Mouse (Mus musculus) cerebellum, adult 2 months (tissue): ENCODE data around the gene Dab2ip.

ENCODE experiments used
- CTCF ChIP-seq: fragments of 200-500 bp; IDR thresholded peaks from 2 replicates; pipeline ENCODE4 v1.5.1; 2011; ENCODE audit warnings: low read depth, mild to moderate bottlenecking, control low read depth, low read length, moderate library complexity, borderline replicate concordance; ENCODE audit not compliant: insufficient read depth
- POLR2A ChIP-seq: fragments of 200-500 bp; IDR thresholded peaks from 2 replicates; pipeline ENCODE4 v1.6.1; 2011; ENCODE audit warnings: low read length, control low read depth, borderline replicate concordance; ENCODE audit not compliant: insufficient read depth

DNA sequence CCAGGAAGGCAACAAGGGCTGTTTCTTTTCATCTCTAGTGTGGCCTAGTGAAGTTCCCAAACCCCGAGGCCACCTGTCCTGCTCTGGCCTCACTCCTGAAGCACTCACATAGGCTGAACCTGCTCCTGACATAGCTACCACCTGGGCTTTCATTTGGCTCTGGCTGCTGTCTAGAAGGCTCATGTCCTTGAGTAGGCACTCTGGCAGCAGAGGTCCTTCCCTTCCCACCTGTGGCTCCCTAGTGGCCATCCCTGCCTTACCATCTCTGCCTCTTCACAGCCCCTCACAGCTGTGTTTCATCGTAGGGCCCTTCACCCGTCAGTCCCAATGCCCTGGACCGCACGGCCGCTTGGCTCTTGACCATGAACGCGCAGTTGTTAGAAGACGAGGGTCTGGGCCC is 162.9 kb downstream of the Dab2ip start:
- TF ChIP-seq CTCF, result no peak
- no peak for TF ChIP-seq POLR2A
